Mouse (Mus musculus): ENCODE measurements around the gene Ccdc8. TPM values are rescaled to one million over a fixed set of nuclear protein-coding genes. Genes with fewer than 3 reads are reported as not detected.

Gene Ccdc8
- total and polyA plus RNA-seq, 3 experiments: 0.11 TPM; not detected in 2

DNA sequence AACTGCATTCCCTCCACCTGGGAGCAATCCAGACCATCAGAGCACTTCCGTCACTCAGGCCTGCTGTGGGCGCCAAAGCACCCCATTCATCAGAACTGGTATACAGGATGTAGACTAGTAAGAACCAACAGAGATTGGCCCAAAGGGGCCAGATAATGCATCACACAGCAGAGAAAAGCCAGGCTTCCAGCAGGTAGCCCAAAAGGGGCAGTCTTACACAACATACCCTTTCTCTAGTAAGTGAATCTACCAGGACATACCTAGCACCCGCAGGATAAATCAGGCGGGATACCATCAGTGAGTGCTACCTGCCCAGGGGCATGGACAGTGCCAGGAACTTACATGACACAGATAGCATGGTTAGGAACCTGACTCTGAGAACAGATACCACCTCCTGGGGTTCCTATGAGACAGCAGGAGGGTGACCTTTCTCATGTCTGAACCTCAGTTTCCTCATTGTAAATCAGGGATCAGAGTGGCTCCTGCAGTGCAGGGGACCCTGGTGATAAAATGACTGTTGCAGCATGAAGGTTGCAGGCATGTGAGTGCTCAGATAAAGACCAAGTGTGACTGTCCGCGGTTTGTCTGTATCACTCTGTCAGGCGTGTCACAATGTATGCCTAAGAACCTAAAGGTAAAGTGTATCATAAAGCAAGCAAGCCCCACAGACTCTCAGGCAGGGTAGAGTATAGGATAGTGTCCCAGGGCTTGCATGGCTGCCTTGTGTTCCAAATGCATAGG lies 27.1 kb downstream of the Ccdc8 start (continued):
- TF ChIP-seq ZNF384 (IDR thresholded peaks at IDR 0.05; ENCODE audit: low read depth, low read length) (no peak), CHD1 (IDR thresholded peaks at IDR 0.05; ENCODE audit: low read depth, low read length) (no peak), USF2 (IDR thresholded peaks at IDR 0.05; ENCODE audit: borderline replicate concordance in 1 of 2, insufficient read depth in 1 of 2, low read depth in 1 of 2, low read length in 2 of 2) (no peak), ZMIZ1 (IDR thresholded peaks at IDR 0.05; ENCODE audit: low read depth, low read length) (no peak), ETS1 (IDR thresholded peaks at IDR 0.05; ENCODE audit: low read depth, low read length) (peak; percentile 55; the same call in 1 of the 2 replicates), HCFC1 (IDR thresholded peaks at IDR 0.05; ENCODE audit: low read depth, low read length) (no peak), ELF1 (IDR thresholded peaks at IDR 0.05; ENCODE audit: low read depth, low read length) (no peak), MYC (IDR thresholded peaks at IDR 0.05; ENCODE audit: low read depth, low read length) (0 out of 2 replicates have a peak, but pooled peaks have one; percentile 27), BHLHE40 (IDR thresholded peaks at IDR 0.05; ENCODE audit: borderline replicate concordance, low read depth, low read length) (peak; percentile 77), SMC3 (IDR thresholded peaks at IDR 0.05; ENCODE audit: low read depth, low read length) (no peak), POLR2A (IDR thresholded peaks at IDR 0.05; ENCODE audit: control insufficient read depth in 1 of 2, insufficient read depth in 1 of 2, low read depth in 1 of 2, low read length in 2 of 2, poor library complexity in 1 of 2) (no peak), E2F4 (IDR thresholded peaks at IDR 0.05; ENCODE audit: borderline replicate concordance, low read depth, low read length) (no peak), GABPA (IDR thresholded peaks at IDR 0.05; ENCODE audit: low read depth, low read length) (no peak), TBP (IDR thresholded peaks at IDR 0.05; ENCODE audit: low read depth, low read length) (no peak)

GRCm38 (mm10) chr7:17022176-17022575 lies 29.7 kb downstream of the Ccdc8 start:
- Histone ChIP-seq H3K79me2 (ENCODE audit: control insufficient read depth, insufficient read depth, low read length, poor library complexity) (peaks cover 54% of the 10 kb centered on the region), H3K9ac (ENCODE audit: control insufficient read depth, low read depth, low read length, poor library complexity, severe bottlenecking) (no peak overlapping the region), H3K27ac (ENCODE audit: control insufficient read depth, low read depth, low read length) (no peak overlapping the region), H3K9me3 (replicated peaks; ENCODE audit: insufficient read depth, low read length) (no peaks in the 10 kb centered on the region), H3K27me3 (ENCODE audit: control insufficient read depth in 1 of 2, insufficient read depth in 2 of 2, low read length in 2 of 2) (no peaks in the 10 kb centered on the region), H3K4me1 (ENCODE audit: control insufficient read depth in 1 of 2, insufficient read depth in 2 of 2, low read length in 2 of 2) (peaks cover 9 to 26% of the 10 kb centered on the region in 2 experiments), H3K4me3 (ENCODE audit: control insufficient read depth in 1 of 2, insufficient read depth in 1 of 2, low read depth in 2 of 2, low read length in 2 of 2) (no peak overlapping the region), H3K36me3 (ENCODE audit: control insufficient read depth in 1 of 2, insufficient read depth in 2 of 2, low read length in 2 of 2) (peaks cover 3 to 22% of the 10 kb centered on the region in 2 experiments)
- no peak for DNase-seq (ENCODE audit: low read depth, low spot score)
- TF ChIP-seq EP300 (IDR thresholded peaks at IDR 0.05; ENCODE audit: low read depth in 1 of 2, low read length in 2 of 2) (no peak), SIN3A (IDR thresholded peaks at IDR 0.05; ENCODE audit: low read length) (no peak), E2F4 (IDR thresholded peaks at IDR 0.05; ENCODE audit: borderline replicate concordance, low read depth, low read length) (no peak), GABPA (IDR thresholded peaks at IDR 0.05; ENCODE audit: low read depth, low read length) (no peak), SMC3 (IDR thresholded peaks at IDR 0.05; ENCODE audit: low read depth, low read length) (no peak), TBP (IDR thresholded peaks at IDR 0.05; ENCODE audit: low read depth, low read length) (no peak)

- Histone ChIP-seq H3K4me1 (ENCODE audit: control insufficient read depth in 1 of 2, insufficient read depth in 2 of 2, low read length in 2 of 2) (peaks cover 4 to 19% of the 10 kb centered on the region in 2 experiments; a peak in 3 of 4 replicates), H3K9me3 (replicated peaks; ENCODE audit: insufficient read depth, low read length) (no peaks in the 10 kb centered on the region), H3K36me3 (ENCODE audit: control insufficient read depth in 1 of 2, insufficient read depth in 2 of 2, low read length in 2 of 2) (peaks cover 0 to 16% of the 10 kb centered on the region in 2 experiments; a peak in 3 of 4 replicates), H3K9ac (ENCODE audit: control insufficient read depth, low read depth, low read length, poor library complexity, severe bottlenecking) (no peak overlapping the region), H3K79me2 (ENCODE audit: control insufficient read depth, insufficient read depth, low read length, poor library complexity) (peaks cover 58% of the 10 kb centered on the region), H3K27ac (ENCODE audit: control insufficient read depth, low read depth, low read length) (no peak overlapping the region), H3K4me3 (ENCODE audit: control insufficient read depth in 1 of 2, insufficient read depth in 1 of 2, low read depth in 2 of 2, low read length in 2 of 2) (no peak overlapping the region), H3K27me3 (ENCODE audit: control insufficient read depth in 1 of 2, insufficient read depth in 2 of 2, low read length in 2 of 2) (no peaks in the 10 kb centered on the region)
- TF ChIP-seq ZC3H11A (IDR thresholded peaks at IDR 0.05; ENCODE audit: low read depth, low read length): no peak
- TF ChIP-seq CTCF (IDR thresholded peaks at IDR 0.05 in 2 of 3, conservative IDR thresholded peaks at IDR 0.05 in 1 of 3; ENCODE audit: control insufficient read depth in 1 of 3, insufficient read depth in 1 of 3, low read depth in 2 of 3, low read length in 3 of 3, poor library complexity in 1 of 3, severe bottlenecking in 1 of 3): no peak
- TF ChIP-seq SIN3A (IDR thresholded peaks at IDR 0.05; ENCODE audit: low read length): no peak
- TF ChIP-seq USF2 (IDR thresholded peaks at IDR 0.05; ENCODE audit: borderline replicate concordance in 1 of 2, insufficient read depth in 1 of 2, low read depth in 1 of 2, low read length in 2 of 2): no peak
- no peak for TF ChIP-seq TCF12 (IDR thresholded peaks at IDR 0.05; ENCODE audit: low read depth, low read length)
- TF ChIP-seq BHLHE40 (IDR thresholded peaks at IDR 0.05; ENCODE audit: borderline replicate concordance, low read depth, low read length): no peak
- no peak for TF ChIP-seq ELF1 (IDR thresholded peaks at IDR 0.05; ENCODE audit: low read depth, low read length)
- TF ChIP-seq CHD1 (IDR thresholded peaks at IDR 0.05; ENCODE audit: low read depth, low read length): no peak
- TF ChIP-seq JUND (IDR thresholded peaks at IDR 0.05; ENCODE audit: low read depth, low read length): no peak
- TF ChIP-seq MYB (IDR thresholded peaks at IDR 0.05; ENCODE audit: low read depth, low read length): no peak
- TF ChIP-seq TAL1 (IDR thresholded peaks at IDR 0.05; ENCODE audit: low read length): no peak
- TF ChIP-seq GATA1 (IDR thresholded peaks at IDR 0.05; ENCODE audit: low read depth, low read length): no peak
- TF ChIP-seq ZKSCAN1 (IDR thresholded peaks at IDR 0.05; ENCODE audit: low read depth, low read length): no peak
- TF ChIP-seq MAZ (IDR thresholded peaks at IDR 0.05; ENCODE audit: low read depth, low read length): no peak
- TF ChIP-seq POLR2AphosphoS5 (IDR thresholded peaks at IDR 0.05; ENCODE audit: borderline replicate concordance, low read depth, low read length): no peak
- no peak for DNase-seq (ENCODE audit: low read depth, low spot score)
Observed at GRCm38 (mm10) chr7:17023701-17024100, 31.2 kb downstream of the Ccdc8 start.
